Mouse (Mus musculus): ENCODE data around the gene Bbs7. TPM values are rescaled to one million over a fixed set of nuclear protein-coding genes. Genes with fewer than 3 reads are reported as not detected.

The Bbs7 gene
- polyA plus RNA-seq, 2 experiments from 2014 or later = 0.24 to 0.63 TPM

- no peak for ATAC-seq
Measured at GRCm38 (mm10) chr3:36551343-36551742, 61.9 kb downstream of the Bbs7 start.

GRCm38 (mm10) chr3:36544961-36545360 lies 68.3 kb downstream of the Bbs7 start:
- no peak for ATAC-seq

- ATAC-seq = no peak
Measured at GRCm38 (mm10) chr3:36541399-36541798, 71.9 kb downstream of the Bbs7 start.

- ATAC-seq = no peak
Measured at GRCm38 (mm10) chr3:36540756-36541155, 72.5 kb downstream of the Bbs7 start.

- no peak for ATAC-seq
Measured at GRCm38 (mm10) chr3:36537701-36538470, 75.4 kb downstream of the Bbs7 start.

GRCm38 (mm10) chr3:36536041-36536440 lies 77.2 kb downstream of the Bbs7 start:
- ATAC-seq = no peak

- no peak for ATAC-seq
Measured at GRCm38 (mm10) chr3:36533201-36533672, 80.0 kb downstream of the Bbs7 start.

GRCm38 (mm10) chr3:36532738-36533137 lies 80.5 kb downstream of the Bbs7 start:
- no peak for ATAC-seq

- peak; percentile 62 for ATAC-seq
Measured at GRCm38 (mm10) chr3:36531979-36532542, 81.2 kb downstream of the Bbs7 start.

GRCm38 (mm10) chr3:36531242-36531641 lies 82.0 kb downstream of the Bbs7 start:
- ATAC-seq = no peak

GRCm38 (mm10) chr3:36530781-36531180 lies 82.5 kb downstream of the Bbs7 start:
- ATAC-seq = no peak

- no peak for ATAC-seq
Measured at GRCm38 (mm10) chr3:36530345-36530744, 82.9 kb downstream of the Bbs7 start.

- no peak for ATAC-seq
Measured at GRCm38 (mm10) chr3:36524466-36524865, 88.8 kb downstream of the Bbs7 start.

Other genes with a start within 250 kb of the Bbs7 start
- 100 to 1,000 TPM; 149 to 172 TPM for gene Anxa5, start 137.6 kb downstream of the Bbs7 start, polyA plus RNA-seq (2017; shearing (Covaris generic))
- gene 1810062G17Rik, start 137.5 kb downstream of the Bbs7 start, polyA plus RNA-seq (2017; shearing (Covaris generic)) = 1 to 10 TPM; 2.0 to 2.9 TPM
- gene Gm11549, start 91.7 kb downstream of the Bbs7 start, polyA plus RNA-seq (2017; shearing (Covaris generic)) = not detected
- gene Exosc9, start 60.9 kb downstream of the Bbs7 start, polyA plus RNA-seq (2017; shearing (Covaris generic)) = 10 to 100 TPM; 51.0 to 51.1 TPM
- 1 to 10 TPM; 3.6 to 3.9 TPM for gene Ccna2, start 41.3 kb downstream of the Bbs7 start, polyA plus RNA-seq (2017; shearing (Covaris generic))
- gene Trpc3, start 76.7 kb upstream of the Bbs7 start, polyA plus RNA-seq (2017; shearing (Covaris generic)) = not detected
- 10 to 100 TPM; 64.8 to 77.8 TPM for gene 4932438A13Rik, start 249.6 kb upstream of the Bbs7 start, polyA plus RNA-seq (2017; shearing (Covaris generic))

Data from CD4-positive, CD25-positive, alpha-beta regulatory T cell, adult 4 months (primary cell).